18 mouse cellular contexts compared by ENCODE assay signal in genomic region chr6:143571356-143572115, GRCm38 (mm10).
DNase-seq lines count a peak whose midpoint lies in the region; ATAC-seq lines count a peak whose summit lies in the region.
"Had no signal": no experiment of that assay in that cellular context is flagged by ENCODE, and none has a peak within 500 bp of the region (broad histone marks: within the 10 kb centered on the region; RNA-seq: fewer than 3 reads in every experiment).

No protein-coding gene starts in this region.

- ATAC-seq in midbrain, embryonic 14.5 days (ENCODE audit: low FRiP score, low TSS enrichment), result no peak
- no peak for ATAC-seq in midbrain, embryonic 16.5 days
- ATAC-seq in embryonic facial prominence, embryonic 15.5 days (ENCODE audit: insufficient number of reproducible peaks, low FRiP score, low TSS enrichment, low read depth), result peak; percentile 63; the same call in 1 of the 2 replicates
- ATAC-seq: hindbrain, embryonic 16.5 days; intestine, embryonic 16.5 days; lung, postnatal 0 days had no signal

- WGBS in midbrain, embryonic 14.5 days, result 64% methylated on average over 24 of the region's 24 CpGs
- 69% methylated on average over 24 of the region's 24 CpGs for WGBS in midbrain, embryonic 16.5 days
- WGBS in embryonic facial prominence, embryonic 15.5 days, result 26% methylated on average over 24 of the region's 24 CpGs

- H3K36me3 ChIP-seq in midbrain, embryonic 14.5 days (ENCODE audit: control insufficient read depth, insufficient read depth, low read length), result no peaks in the 10 kb centered on the region
- H3K36me3 ChIP-seq in midbrain, embryonic 16.5 days (ENCODE audit: control insufficient read depth, insufficient read depth, low read length), result no peaks in the 10 kb centered on the region
- H3K36me3 ChIP-seq in embryonic facial prominence, embryonic 15.5 days, result no peaks in the 10 kb centered on the region
- H3K36me3 ChIP-seq: limb, embryonic 15.5 days had no signal

- no peak overlapping the region for H3K27ac ChIP-seq in midbrain, embryonic 14.5 days (replicated peaks; ENCODE audit: low read depth, low read length)
- no peak overlapping the region for H3K27ac ChIP-seq in midbrain, embryonic 16.5 days (ENCODE audit: low read length)
- no peak overlapping the region for H3K27ac ChIP-seq in embryonic facial prominence, embryonic 15.5 days (replicated peaks)
- H3K27ac ChIP-seq: limb, embryonic 15.5 days; stomach, postnatal 0 days had no signal

- no peak overlapping the region for H3K9ac ChIP-seq in midbrain, embryonic 14.5 days (replicated peaks; ENCODE audit: low read length)
- H3K9ac ChIP-seq in midbrain, embryonic 16.5 days (ENCODE audit: low read depth, low read length), result no peak overlapping the region
- no peak overlapping the region for H3K9ac ChIP-seq in embryonic facial prominence, embryonic 15.5 days
- H3K9ac ChIP-seq: limb, embryonic 15.5 days had no signal

- no peaks in the 10 kb centered on the region for H3K27me3 ChIP-seq in midbrain, embryonic 14.5 days (ENCODE audit: control insufficient read depth, insufficient read depth, low read length)
- H3K27me3 ChIP-seq in midbrain, embryonic 16.5 days (ENCODE audit: control insufficient read depth, insufficient read depth, low read depth, low read length), result no peaks in the 10 kb centered on the region
- H3K27me3 ChIP-seq in embryonic facial prominence, embryonic 15.5 days, result no peaks in the 10 kb centered on the region
- H3K27me3 ChIP-seq: limb, embryonic 15.5 days had no signal

- H3K4me3 ChIP-seq in midbrain, embryonic 14.5 days (replicated peaks; ENCODE audit: low read depth, low read length), result no peak overlapping the region
- no peak overlapping the region for H3K4me3 ChIP-seq in midbrain, embryonic 16.5 days (ENCODE audit: low read depth, low read length)
- no peak overlapping the region for H3K4me3 ChIP-seq in embryonic facial prominence, embryonic 15.5 days (replicated peaks)
- H3K4me3 ChIP-seq: limb, embryonic 15.5 days had no signal

- DNase-seq in heart, adult 18-20 months, result peak; percentile 3 to 4
- DNase-seq in heart, adult 8-10 months (ENCODE audit: low spot score), result no peak
- peak; percentile 18 for DNase-seq in midbrain, embryonic 14.5 days
- DNase-seq in adrenal gland, adult (ENCODE audit: inconsistent age in 2 of 2, low spot score in 1 of 2), result no peak
- DNase-seq in cerebellum, adult 11 months, result no peak
- no peak for DNase-seq in layer of hippocampus, adult 8-10 months (ENCODE audit: low spot score in 2 of 2)
- DNase-seq: B cell, adult 2 months; cerebellum, adult 9-10 months; gastrocnemius, postnatal 10 days; kidney, postnatal 36 days; right cerebral cortex, adult 18-20 months had no signal

- no peaks in the 10 kb centered on the region for H3K4me1 ChIP-seq in midbrain, embryonic 14.5 days (ENCODE audit: control insufficient read depth, insufficient read depth, low read length)
- no peaks in the 10 kb centered on the region for H3K4me1 ChIP-seq in midbrain, embryonic 16.5 days (ENCODE audit: control insufficient read depth, insufficient read depth, low read length)
- no peaks in the 10 kb centered on the region for H3K4me1 ChIP-seq in embryonic facial prominence, embryonic 15.5 days
- H3K4me1 ChIP-seq: limb, embryonic 15.5 days had no signal

- no peak overlapping the region for H3K4me2 ChIP-seq in midbrain, embryonic 14.5 days (ENCODE audit: low read length)
- no peak overlapping the region for H3K4me2 ChIP-seq in midbrain, embryonic 16.5 days (ENCODE audit: low read length)
- H3K4me2 ChIP-seq in embryonic facial prominence, embryonic 15.5 days (replicated peaks), result peak overlapping the region; percentile 23
- H3K4me2 ChIP-seq: limb, embryonic 15.5 days had no signal

- H3K9me3 ChIP-seq in midbrain, embryonic 14.5 days (ENCODE audit: control insufficient read depth, low read length), result no peaks in the 10 kb centered on the region
- no peaks in the 10 kb centered on the region for H3K9me3 ChIP-seq in midbrain, embryonic 16.5 days (replicated peaks; ENCODE audit: control insufficient read depth, low read length, poor library complexity, severe bottlenecking)
- H3K9me3 ChIP-seq in embryonic facial prominence, embryonic 15.5 days (replicated peaks), result no peaks in the 10 kb centered on the region
- H3K9me3 ChIP-seq: limb, embryonic 15.5 days had no signal

Comparison
In these comparisons a context has a peak if more than half of its experiments do, and no peak if none do; other contexts are left out.
1. DNase-seq: peak in heart, adult 18-20 months (2 of 2) and midbrain, embryonic 14.5 days (single experiment); none in heart, adult 8-10 months (single experiment), adrenal gland, adult (0 of 2), cerebellum, adult 11 months (single experiment) and layer of hippocampus, adult 8-10 months (0 of 2).